Mouse (Mus musculus) frontal cortex, postnatal 25 days (tissue): ENCODE measurements at regions not wholly inside any gene's neighbourhood (a gene's known extent, or its start where the extent isn't known, plus 50 kb on each side); places are given as distances from the start of the nearest gene placed in this dataset.

Source experiments
- DNase-seq, 2 experiments: peaks; one replicate each; pipeline ENCODE4 v3.0.0; 2022; ENCODE audit warnings: low spot score in 2 of 2

GRCm38 (mm10) chr3:128415568-128415967 lies 519.4 kb upstream of the Fam241a start:
- DNase-seq, result no peak

- no peak for DNase-seq
Observed at GRCm38 (mm10) chr3:128413481-128413880, 517.4 kb upstream of the Fam241a start.

- no peak for DNase-seq
Observed at GRCm38 (mm10) chr3:128412157-128412556, 516.0 kb upstream of the Fam241a start.

DNA sequence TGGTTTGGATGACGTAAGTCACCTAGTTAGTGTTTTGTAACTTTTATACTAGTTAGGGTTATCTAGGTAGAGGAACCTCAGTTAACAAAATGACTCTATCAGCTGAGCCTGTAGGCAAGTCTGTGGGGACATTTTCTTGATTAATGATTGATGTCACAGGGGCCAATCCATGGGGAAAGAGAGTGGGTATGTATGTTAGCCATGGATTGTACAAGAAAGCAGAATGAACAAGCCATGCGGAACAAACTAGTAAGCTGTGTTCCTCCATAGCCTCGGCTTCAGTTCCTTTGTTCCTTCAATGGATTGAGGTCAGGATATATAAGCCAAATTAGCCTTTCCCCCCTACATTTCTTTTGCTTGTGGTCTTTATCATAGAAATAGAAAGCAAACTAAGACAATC lies 498.7 kb upstream of the Fam241a start:
- DNase-seq, result no peak

- DNase-seq, result no peak
Observed at GRCm38 (mm10) chr3:128380579-128380978, 484.5 kb upstream of the Fam241a start.

GRCm38 (mm10) chr3:128369521-128370127 lies 473.5 kb upstream of the Fam241a start:
- DNase-seq, result no peak

GRCm38 (mm10) chr3:128362310-128362709 lies 466.2 kb upstream of the Fam241a start:
- DNase-seq, result no peak

GRCm38 (mm10) chr3:128349123-128349522 lies 453.0 kb upstream of the Fam241a start:
- DNase-seq, result peak; percentile 6 to 8

DNA sequence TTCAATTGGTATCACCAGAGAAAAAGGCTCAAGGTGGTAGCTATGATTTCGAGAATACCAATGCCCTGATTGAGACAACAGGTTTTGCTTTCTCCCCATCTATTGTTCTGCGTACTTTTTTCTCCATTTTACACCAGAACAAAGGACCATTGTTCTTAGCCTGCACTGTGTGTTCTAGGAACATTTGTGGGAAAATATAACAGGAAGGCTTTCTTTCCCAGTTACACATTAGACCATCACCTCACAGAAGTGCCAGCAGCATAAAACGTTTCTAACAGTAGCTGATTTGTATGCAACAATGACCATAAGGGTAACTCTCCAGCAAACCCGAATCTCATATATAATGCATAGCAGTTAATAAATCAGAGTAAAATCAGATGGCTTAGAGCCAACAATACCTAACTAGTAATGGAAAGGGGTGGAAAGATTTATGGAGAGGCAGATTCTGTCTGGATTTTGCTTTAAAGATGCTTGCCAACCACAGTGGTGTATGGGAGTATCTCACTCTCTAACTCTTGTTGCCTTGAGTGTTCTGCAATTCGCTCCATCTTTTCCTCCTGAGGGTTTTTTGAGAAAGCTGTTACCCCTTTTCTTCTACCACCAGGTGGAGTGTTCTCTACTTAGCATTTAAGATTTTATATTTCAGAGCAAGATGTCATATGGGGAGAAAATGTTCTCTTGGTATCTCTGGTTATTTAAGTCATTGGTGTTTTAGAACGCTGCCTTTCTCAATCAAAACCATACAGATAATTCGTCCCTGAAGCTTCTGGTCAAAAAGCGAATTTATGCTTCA lies 451.9 kb upstream of the Fam241a start:
- DNase-seq, result no peak

GRCm38 (mm10) chr3:128337508-128337907 lies 441.4 kb upstream of the Fam241a start:
- DNase-seq, result no peak

- DNase-seq, result peak; percentile 22 to 64
Observed at GRCm38 (mm10) chr3:128337031-128337430, 440.9 kb upstream of the Fam241a start.

GRCm38 (mm10) chr3:128327677-128328076 lies 431.6 kb upstream of the Fam241a start:
- DNase-seq, result no peak

DNA sequence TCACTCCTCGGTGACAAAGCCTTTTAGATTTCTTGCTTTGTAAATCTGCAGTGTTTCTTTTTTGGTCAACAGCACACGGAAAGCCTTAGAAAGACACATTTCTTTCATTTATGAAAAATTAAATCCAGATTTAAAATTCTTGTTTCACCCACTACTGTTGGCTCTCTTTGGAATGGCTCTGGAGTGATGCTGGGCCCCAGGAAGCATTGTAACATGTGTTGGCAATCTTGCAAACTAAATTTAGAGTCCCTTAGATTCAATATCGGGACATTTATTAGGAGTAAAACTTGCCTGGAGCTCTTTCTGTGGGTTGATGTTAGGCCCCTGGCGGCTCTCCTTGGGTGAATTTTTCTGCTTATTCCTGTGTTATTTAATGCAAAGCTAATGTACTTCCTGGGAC lies 405.2 kb upstream of the Fam241a start:
- DNase-seq, result no peak

DNA sequence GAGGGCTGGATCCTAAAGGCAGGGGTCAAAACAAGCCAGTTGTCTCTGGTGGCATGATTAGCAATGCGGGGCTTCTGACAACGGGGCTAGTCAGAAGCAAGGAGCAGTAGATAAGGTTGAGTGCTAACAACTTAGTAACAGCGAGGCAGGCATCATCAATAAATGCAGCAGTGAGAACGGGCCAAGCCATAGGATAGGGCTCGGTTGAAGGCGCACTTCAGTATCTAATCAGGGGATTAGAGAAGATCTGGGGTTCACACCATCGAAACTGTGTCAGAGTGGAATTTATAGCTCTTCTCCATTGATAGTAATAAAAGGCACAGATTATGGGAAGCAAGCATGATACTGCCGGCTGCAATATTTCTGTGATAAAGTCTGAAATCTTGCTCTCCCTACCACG lies 402.0 kb upstream of the Fam241a start:
- no peak for DNase-seq

DNA sequence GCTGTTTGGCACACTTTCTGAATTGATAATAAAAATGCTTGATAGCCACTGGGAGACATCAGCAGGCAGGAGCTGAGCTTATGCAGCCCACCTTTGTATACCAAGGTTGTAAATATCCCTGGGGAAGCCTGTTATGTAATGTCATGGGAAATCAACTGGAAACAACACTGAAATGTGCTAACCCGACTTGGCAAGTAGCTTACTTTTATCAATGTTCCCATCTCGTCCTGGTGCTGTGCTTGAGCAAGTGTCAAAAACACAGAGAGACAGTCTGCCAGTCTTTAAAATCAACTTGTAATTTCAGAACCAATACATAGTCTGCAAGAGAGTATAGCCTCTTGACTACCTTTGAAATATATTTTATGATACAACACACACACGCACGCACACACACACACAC lies 391.7 kb upstream of the Fam241a start:
- no peak for DNase-seq

GRCm38 (mm10) chr3:128285214-128285613 lies 389.1 kb upstream of the Fam241a start:
- no peak for DNase-seq

DNA sequence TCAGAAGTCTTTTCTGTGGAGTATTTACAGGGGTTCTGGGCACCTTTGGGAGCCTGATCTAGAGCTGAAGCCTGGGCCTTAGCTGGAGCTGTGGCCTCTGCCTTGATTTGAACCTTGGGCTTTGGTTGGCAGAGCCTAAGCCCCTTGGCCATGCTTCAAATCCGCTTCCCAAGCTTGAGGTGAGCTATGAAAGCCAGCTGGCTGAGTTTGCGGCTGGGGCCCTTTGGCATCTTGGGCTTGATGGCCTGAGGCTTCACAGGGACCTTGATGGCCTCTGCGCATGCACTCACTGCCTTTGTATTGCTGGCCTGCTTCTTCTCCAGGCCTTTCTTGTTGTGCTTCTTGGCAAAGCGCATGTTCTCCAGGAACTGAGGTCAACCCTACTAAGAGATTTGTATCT lies 384.5 kb upstream of the Fam241a start:
- no peak for DNase-seq

DNA sequence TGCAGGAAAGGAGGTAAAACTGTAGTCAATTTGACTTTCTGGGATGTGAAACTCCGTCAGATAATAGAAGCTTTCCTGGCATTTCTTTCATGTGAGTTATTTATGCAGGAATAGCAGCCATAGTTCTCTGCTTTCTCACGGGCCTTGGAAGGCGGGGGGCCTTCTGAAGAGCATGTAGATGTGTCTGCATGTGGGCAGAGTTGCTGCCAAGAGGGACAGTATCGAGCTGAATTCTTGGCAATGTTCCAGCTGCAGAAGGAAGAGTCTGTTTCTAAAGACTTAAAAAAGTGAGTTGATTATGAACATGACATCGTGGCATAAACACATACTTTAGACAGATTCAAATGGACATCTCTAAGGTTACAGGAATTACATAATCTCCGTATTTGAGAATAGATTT lies 374.5 kb upstream of the Fam241a start:
- DNase-seq, result no peak

GRCm38 (mm10) chr3:128261208-128261607 lies 365.1 kb upstream of the Fam241a start:
- DNase-seq, result no peak

DNA sequence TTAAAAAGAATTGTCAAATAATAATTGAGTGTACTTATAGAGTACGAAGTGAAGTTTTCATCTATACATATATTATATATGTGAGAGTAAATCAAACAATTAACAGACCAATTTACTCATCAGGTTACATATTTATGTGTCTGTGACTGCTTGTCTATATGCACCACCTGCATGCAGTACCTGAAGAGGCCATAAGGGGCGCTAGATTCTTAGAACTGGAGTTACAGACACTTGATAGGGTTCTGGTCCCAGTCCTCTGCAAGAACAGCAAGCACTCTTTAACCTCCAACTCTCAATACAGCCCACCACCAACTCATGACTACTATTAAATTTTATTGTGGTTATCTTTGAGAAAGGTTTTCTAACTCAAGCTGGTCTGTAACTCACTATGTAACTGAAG lies 351.7 kb upstream of the Fam241a start:
- no peak for DNase-seq

- no peak for DNase-seq
Observed at GRCm38 (mm10) chr3:128239813-128240421, 343.8 kb upstream of the Fam241a start.

DNA sequence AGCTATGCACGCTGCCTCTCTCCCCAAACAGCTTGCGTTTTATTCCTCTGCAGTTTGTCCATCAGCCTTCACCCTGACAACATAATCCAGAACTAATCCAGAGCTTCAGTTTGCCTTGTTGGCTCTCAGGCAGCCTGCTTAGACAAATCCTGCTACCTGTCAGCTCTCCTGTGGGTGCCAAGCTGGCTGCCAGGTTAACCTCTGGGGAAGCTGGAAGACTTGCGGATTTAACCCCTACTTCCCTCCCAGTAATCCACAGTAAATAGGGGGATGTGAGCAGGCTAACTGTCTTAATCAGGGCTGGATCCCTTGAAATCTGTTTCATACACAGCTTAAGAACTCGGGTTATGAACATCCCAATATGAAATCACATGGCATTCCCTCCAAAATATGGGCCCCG lies 334.3 kb upstream of the Fam241a start:
- DNase-seq, result no peak

GRCm38 (mm10) chr3:128226930-128227585 lies 330.9 kb upstream of the Fam241a start:
- DNase-seq, result no peak
